Mouse (Mus musculus): ENCODE results near the gene Primpol.

GRCm38 (mm10) chr8:46639852-46640251, 22.8 kb upstream of the Primpol start:
- TF ChIP-seq POLR2A (IDR thresholded peaks at IDR 0.05; ENCODE audit: control insufficient read depth in 1 of 2, insufficient read depth in 1 of 2, low read depth in 1 of 2, low read length in 2 of 2, poor library complexity in 1 of 2) (no peak), CTCF (IDR thresholded peaks at IDR 0.05 in 2 of 3, conservative IDR thresholded peaks at IDR 0.05 in 1 of 3; ENCODE audit: control insufficient read depth in 1 of 3, insufficient read depth in 1 of 3, low read depth in 2 of 3, low read length in 3 of 3, poor library complexity in 1 of 3, severe bottlenecking in 1 of 3) (no peak), POLR2AphosphoS2 (IDR thresholded peaks at IDR 0.05; ENCODE audit: low read length) (no peak), MYC (IDR thresholded peaks at IDR 0.05; ENCODE audit: low read depth, low read length) (no peak), RAD21 (IDR thresholded peaks at IDR 0.05; ENCODE audit: low read depth, low read length) (no peak), GABPA (IDR thresholded peaks at IDR 0.05; ENCODE audit: low read depth, low read length) (no peak)
